Mouse (Mus musculus) lung, postnatal 36 days (tissue): ENCODE measurements around the gene Olfr1199.

Source experiments
- DNase-seq: peaks from one replicate; pipeline ENCODE4 v3.0.0; 2022; ENCODE audit warnings: mixed read lengths

Gene Olfr1199

GRCm38 (mm10) chr2:88760369-88760768, at the start of gene Olfr1199:
TSS of gene Olfr1199 (minus strand) at chr2:88760469.
- DNase-seq = no peak

- DNase-seq = no peak
These were observed 32.5 kb upstream of the Olfr1199 start, which contains the start of gene Olfr1201 for GRCm38 (mm10) chr2:88792736-88793135. TSS of gene Olfr1201 (plus strand) at chr2:88793036.

GRCm38 (mm10) chr2:88770388-88770787, 10.1 kb upstream of the Olfr1199 start, which contains the start of gene Olfr1200:
TSS of gene Olfr1200 (minus strand) at chr2:88770488.
- no peak for DNase-seq

- DNase-seq = no peak
These were observed 9.0 kb downstream of the Olfr1199 start, which contains the start of gene Olfr1198 for GRCm38 (mm10) chr2:88751270-88751669. TSS of gene Olfr1198 (minus strand) at chr2:88751370.

GRCm38 (mm10) chr2:88743379-88743778, 16.9 kb downstream of the Olfr1199 start:
- DNase-seq = no peak

GRCm38 (mm10) chr2:88732266-88732665, 28.0 kb downstream of the Olfr1199 start, which contains the start of gene Olfr1197:
TSS of gene Olfr1197 (minus strand) at chr2:88732366.
- DNase-seq = no peak

- DNase-seq = no peak
These were observed 55.8 kb downstream of the Olfr1199 start, which contains the start of gene Olfr1196 for GRCm38 (mm10) chr2:88704497-88704896. TSS of gene Olfr1196 (minus strand) at chr2:88704597.
